Mouse (Mus musculus): ENCODE results near the gene Tspan18. TPM values are rescaled to one million over a fixed set of nuclear protein-coding genes. Genes with fewer than 3 reads are reported as not detected.

The Tspan18 gene
- polyA plus RNA-seq, 1 experiment = 14.1 TPM

GRCm38 (mm10) chr2:93188020-93188760 is 146.1 kb downstream of the Tspan18 start:
- Histone ChIP-seq H3K4me1 (ENCODE audit: control insufficient read depth, insufficient read depth, insufficient read length, low read length) (peaks cover 28% of the 10 kb centered on the region), H3K36me3 (ENCODE audit: control insufficient read depth, insufficient read depth, low read length) (no peaks in the 10 kb centered on the region), H3K27me3 (ENCODE audit: control insufficient read depth, insufficient read depth, low read length) (no peaks in the 10 kb centered on the region), H3K27ac (ENCODE audit: insufficient read depth, low read depth, low read length) (peak overlapping the region; percentile 12), H3K4me3 (ENCODE audit: low read depth, low read length) (peak overlapping the region; percentile 71)
- under 1% methylated on average over 53 of the region's 53 CpGs for WGBS
- TF ChIP-seq POLR2A (IDR thresholded peaks at IDR 0.05; ENCODE audit: low read depth, low read length) = no peak

GRCm38 (mm10) chr2:93187323-93187996 is 146.8 kb downstream of the Tspan18 start, which contains the start of gene Trp53i11:
Gene Trp53i11, plus strand, starts transcription at chr2:93187548.
- WGBS = 1% methylated on average over 68 of the region's 69 CpGs
- Histone ChIP-seq H3K4me1 (ENCODE audit: control insufficient read depth, insufficient read depth, insufficient read length, low read length) (peaks cover 24% of the 10 kb centered on the region), H3K27me3 (ENCODE audit: control insufficient read depth, insufficient read depth, low read length) (no peaks in the 10 kb centered on the region), H3K27ac (ENCODE audit: insufficient read depth, low read depth, low read length) (peak within 1 kb of the TSS; percentile 27), H3K4me3 (ENCODE audit: low read depth, low read length) (peak within 1 kb of the TSS; percentile 71), H3K36me3 (ENCODE audit: control insufficient read depth, insufficient read depth, low read length) (no peaks in the 10 kb centered on the region)
- TF ChIP-seq POLR2A (IDR thresholded peaks at IDR 0.05; ENCODE audit: low read depth, low read length) (peak; percentile 36), CTCF (IDR thresholded peaks at IDR 0.05; ENCODE audit: extremely low read depth, insufficient read length, insufficient replicate concordance, low read depth, low read length) (peak; percentile 57; the same call in 1 of the 2 replicates)

- Histone ChIP-seq H3K27ac (ENCODE audit: insufficient read depth, low read depth, low read length) (no peak overlapping the region), H3K27me3 (ENCODE audit: control insufficient read depth, insufficient read depth, low read length) (peaks cover 3% of the 10 kb centered on the region; the same call in 1 of the 2 replicates), H3K36me3 (ENCODE audit: control insufficient read depth, insufficient read depth, low read length) (no peaks in the 10 kb centered on the region), H3K4me1 (ENCODE audit: control insufficient read depth, insufficient read depth, insufficient read length, low read length) (peaks cover 11% of the 10 kb centered on the region), H3K4me3 (ENCODE audit: low read depth, low read length) (no peak overlapping the region)
- TF ChIP-seq CTCF (IDR thresholded peaks at IDR 0.05; ENCODE audit: extremely low read depth, insufficient read length, insufficient replicate concordance, low read depth, low read length) (no peak), POLR2A (IDR thresholded peaks at IDR 0.05; ENCODE audit: low read depth, low read length) (no peak)
- WGBS = 84% methylated on average over 11 of the region's 11 CpGs
Measured at GRCm38 (mm10) chr2:93182859-93183258, 151.4 kb downstream of the Tspan18 start.

GRCm38 (mm10) chr2:93180077-93180844 is 154.0 kb downstream of the Tspan18 start:
- Histone ChIP-seq H3K27me3 (ENCODE audit: control insufficient read depth, insufficient read depth, low read length) (peaks cover 3% of the 10 kb centered on the region; the same call in 1 of the 2 replicates), H3K4me3 (ENCODE audit: low read depth, low read length) (peak overlapping the region; percentile 33), H3K36me3 (ENCODE audit: control insufficient read depth, insufficient read depth, low read length) (no peaks in the 10 kb centered on the region), H3K4me1 (ENCODE audit: control insufficient read depth, insufficient read depth, insufficient read length, low read length) (peaks cover 11% of the 10 kb centered on the region), H3K27ac (ENCODE audit: insufficient read depth, low read depth, low read length) (0 out of 2 replicates have a peak overlapping the region, but pooled peaks have one; percentile 11)
- TF ChIP-seq CTCF (IDR thresholded peaks at IDR 0.05; ENCODE audit: extremely low read depth, insufficient read length, insufficient replicate concordance, low read depth, low read length) = no peak
- no peak for TF ChIP-seq POLR2A (IDR thresholded peaks at IDR 0.05; ENCODE audit: low read depth, low read length)
- WGBS = 4% methylated on average over 41 of the region's 41 CpGs

- Histone ChIP-seq H3K27me3 (ENCODE audit: control insufficient read depth, insufficient read depth, low read length) (peaks cover 3% of the 10 kb centered on the region; the same call in 1 of the 2 replicates), H3K4me3 (ENCODE audit: low read depth, low read length) (no peak overlapping the region), H3K36me3 (ENCODE audit: control insufficient read depth, insufficient read depth, low read length) (no peaks in the 10 kb centered on the region), H3K27ac (ENCODE audit: insufficient read depth, low read depth, low read length) (no peak overlapping the region), H3K4me1 (ENCODE audit: control insufficient read depth, insufficient read depth, insufficient read length, low read length) (peaks cover 11% of the 10 kb centered on the region)
- no peak for TF ChIP-seq POLR2A (IDR thresholded peaks at IDR 0.05; ENCODE audit: low read depth, low read length)
- no peak for TF ChIP-seq CTCF (IDR thresholded peaks at IDR 0.05; ENCODE audit: extremely low read depth, insufficient read length, insufficient replicate concordance, low read depth, low read length)
- WGBS = 26% methylated on average over 5 of the region's 5 CpGs
Measured at GRCm38 (mm10) chr2:93179603-93180002, 154.7 kb downstream of the Tspan18 start.

GRCm38 (mm10) chr2:93178313-93178677 is 156.0 kb downstream of the Tspan18 start:
- 91% methylated on average over 4 of the region's 4 CpGs for WGBS
- no peak for TF ChIP-seq POLR2A (IDR thresholded peaks at IDR 0.05; ENCODE audit: low read depth, low read length)
- TF ChIP-seq CTCF (IDR thresholded peaks at IDR 0.05; ENCODE audit: extremely low read depth, insufficient read length, insufficient replicate concordance, low read depth, low read length) = no peak
- Histone ChIP-seq H3K4me3 (ENCODE audit: low read depth, low read length) (no peak overlapping the region), H3K27ac (ENCODE audit: insufficient read depth, low read depth, low read length) (no peak overlapping the region), H3K27me3 (ENCODE audit: control insufficient read depth, insufficient read depth, low read length) (peaks cover 3% of the 10 kb centered on the region; the same call in 1 of the 2 replicates), H3K36me3 (ENCODE audit: control insufficient read depth, insufficient read depth, low read length) (no peaks in the 10 kb centered on the region), H3K4me1 (ENCODE audit: control insufficient read depth, insufficient read depth, insufficient read length, low read length) (peaks cover 9% of the 10 kb centered on the region)
